Mouse (Mus musculus) cerebellum, adult 2 months (tissue): ENCODE measurements around the gene Tubg2.
"Not testable (repeated sequence)": the region's sequence is repeated elsewhere in the genome, so short reads cannot be mapped to it uniquely, and the experiment has no call there.

Experiments used
- CTCF ChIP-seq: fragments of 200-500 bp; IDR thresholded peaks from 2 replicates; pipeline ENCODE4 v1.5.1; 2011; ENCODE audit warnings: low read depth, mild to moderate bottlenecking, control low read depth, low read length, moderate library complexity, borderline replicate concordance; ENCODE audit not compliant: insufficient read depth
- POLR2A ChIP-seq: fragments of 200-500 bp; IDR thresholded peaks from 2 replicates; pipeline ENCODE4 v1.6.1; 2011; ENCODE audit warnings: low read length, control low read depth, borderline replicate concordance; ENCODE audit not compliant: insufficient read depth

DNA sequence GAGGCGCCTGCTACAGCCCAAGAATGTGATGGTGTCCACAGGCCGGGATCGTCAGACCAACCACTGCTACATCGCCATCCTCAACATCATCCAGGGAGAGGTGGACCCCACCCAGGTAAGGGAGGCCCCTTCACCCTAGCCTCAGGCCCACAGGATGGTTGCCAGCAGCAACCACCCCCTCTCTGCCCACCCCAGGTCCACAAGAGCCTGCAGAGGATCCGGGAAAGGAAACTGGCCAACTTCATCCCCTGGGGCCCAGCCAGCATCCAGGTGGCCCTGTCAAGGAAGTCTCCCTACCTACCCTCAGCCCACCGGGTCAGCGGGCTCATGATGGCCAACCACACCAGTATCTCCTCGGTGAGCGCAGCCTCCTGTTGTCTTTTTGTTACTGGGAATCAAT lies 30.7 kb upstream of the Tubg2 start:
- TF ChIP-seq POLR2A, CTCF: not testable (repeated sequence)
